Comparison of ENCODE assay signal across 9 mouse cellular contexts in the genomic region with DNA sequence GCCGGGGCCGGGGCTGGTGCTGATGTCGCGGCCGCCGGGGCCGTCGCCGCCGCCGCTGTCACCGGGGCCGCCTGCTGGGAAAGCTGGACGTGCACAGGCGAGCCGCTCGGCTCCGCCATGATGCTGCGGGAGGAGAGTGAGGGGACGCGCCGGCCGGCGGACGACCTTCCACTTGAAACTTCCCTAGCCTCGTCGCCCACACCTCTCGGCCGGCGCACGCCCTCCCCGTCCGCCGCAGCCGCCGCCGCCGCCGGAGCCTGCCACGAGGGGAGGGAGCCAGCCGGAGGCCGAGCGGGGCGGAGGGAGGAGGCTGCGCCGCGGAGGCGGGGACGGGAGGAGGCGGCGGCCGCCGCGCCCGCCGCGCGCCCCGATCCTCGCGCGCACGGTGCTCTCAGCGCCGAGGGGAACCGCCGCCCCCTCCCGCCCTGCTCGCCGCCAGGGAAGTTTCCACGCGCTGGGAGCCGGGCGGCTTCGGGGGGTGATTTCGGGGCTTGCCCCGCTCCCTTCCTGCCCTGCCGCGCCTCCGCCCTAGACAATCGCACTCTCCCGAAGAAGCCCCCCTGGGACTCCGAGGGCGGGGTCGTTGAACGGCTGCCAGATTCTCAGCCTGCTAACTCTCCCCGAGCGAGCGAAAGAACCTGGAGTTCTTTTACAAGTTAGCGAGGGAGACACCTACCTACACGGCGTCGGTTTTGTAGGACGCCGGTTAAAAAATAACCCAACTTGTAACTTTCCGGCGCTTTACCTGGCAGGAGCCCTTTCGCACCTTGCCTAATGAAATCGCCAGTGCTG. TPM values are rescaled to one million over a fixed set of nuclear protein-coding genes. Genes with fewer than 3 reads are reported as not detected.
DNase-seq lines count a peak whose midpoint lies in the region; ATAC-seq and TF ChIP-seq lines count a peak whose summit lies in the region.
"Had no signal": no experiment of that assay in that cellular context is flagged by ENCODE, and none has a peak within 500 bp of the region (broad histone marks: within the 10 kb centered on the region; RNA-seq: fewer than 3 reads in every experiment).

TSS of gene Stk39 (minus strand) at position 510 of the 792 bp plus-strand sequence.

- peak within 1 kb of the TSS; percentile 83 for H3K27ac ChIP-seq in embryonic facial prominence, embryonic 11.5 days (replicated peaks; ENCODE audit: low read depth, low read length)
- H3K27ac ChIP-seq in heart, adult 2 months = peak within 1 kb of the TSS; percentile 85
- H3K27ac ChIP-seq in limb, embryonic 12.5 days = peak within 1 kb of the TSS; percentile 91
- H3K27ac ChIP-seq in midbrain, embryonic 14.5 days (replicated peaks; ENCODE audit: low read depth, low read length) = peak within 1 kb of the TSS; percentile 93

- peak; percentile 86 for ATAC-seq in embryonic facial prominence, embryonic 11.5 days (replicated peaks; ENCODE audit: insufficient number of reproducible peaks, low FRiP score, low TSS enrichment, low read depth)
- ATAC-seq in limb, embryonic 12.5 days (ENCODE audit: insufficient number of reproducible peaks, insufficient read depth, low FRiP score, low TSS enrichment, low read depth) = peak; percentile 78
- peak; percentile 88 for ATAC-seq in midbrain, embryonic 14.5 days (ENCODE audit: low FRiP score, low TSS enrichment)

- H3K4me2 ChIP-seq in embryonic facial prominence, embryonic 11.5 days (ENCODE audit: low read depth, low read length) = peak within 1 kb of the TSS; percentile 90
- H3K4me2 ChIP-seq in limb, embryonic 12.5 days = peak within 1 kb of the TSS; percentile 90
- peak within 1 kb of the TSS; percentile 85 for H3K4me2 ChIP-seq in midbrain, embryonic 14.5 days (ENCODE audit: low read length)

- 0 out of 2 replicates have a peak, but pooled peaks have one; percentile 17 for TF ChIP-seq POLR2A in heart, adult 2 months (IDR thresholded peaks at IDR 0.05; ENCODE audit: insufficient read depth, low read depth, low read length)

- DNase-seq in right cerebral cortex, adult 2 months (ENCODE audit: low spot score in 2 of 2) = peak; percentile 52 to 59
- DNase-seq in right cerebral cortex, adult 18-20 months = no peak
- DNase-seq in embryonic facial prominence, embryonic 11.5 days (ENCODE audit: low spot score) = peak; percentile 86
- DNase-seq in heart, adult 2 months = peak; percentile 89 to 92
- DNase-seq in kidney, adult 18-20 months = peak; percentile 89
- DNase-seq in midbrain, embryonic 14.5 days = peak; percentile 93
- DNase-seq in spleen, postnatal 4 days (ENCODE audit: low spot score in 2 of 2) = peak; percentile 33 to 75

- intact Hi-C loops in heart, adult 2 months (cut with DNase I) = loop anchor here (5.0 kb wide), 1 partner anchor 110 kb away; no protein-coding TSS in a partner anchor

- WGBS in embryonic facial prominence, embryonic 11.5 days = under 1% methylated on average over 70 of the region's 99 CpGs
- under 1% methylated on average over 97 of the region's 99 CpGs for WGBS in heart, adult 2 months
- WGBS in limb, embryonic 12.5 days = under 1% methylated on average over 58 of the region's 99 CpGs
- WGBS in midbrain, embryonic 14.5 days = under 1% methylated on average over 94 of the region's 99 CpGs

- no peaks in the 10 kb centered on the region for H3K9me3 ChIP-seq in embryonic facial prominence, embryonic 11.5 days (replicated peaks; ENCODE audit: control insufficient read depth, low read length)
- no peaks in the 10 kb centered on the region for H3K9me3 ChIP-seq in limb, embryonic 12.5 days
- H3K9me3 ChIP-seq in midbrain, embryonic 14.5 days (ENCODE audit: control insufficient read depth, low read length) = no peaks in the 10 kb centered on the region

- H3K27me3 ChIP-seq in embryonic facial prominence, embryonic 11.5 days (ENCODE audit: control insufficient read depth, insufficient read depth, low read length) = no peaks in the 10 kb centered on the region
- H3K27me3 ChIP-seq in heart, adult 2 months (ENCODE audit: control insufficient read depth, insufficient read depth, low read length) = no peaks in the 10 kb centered on the region
- peaks cover 7% of the 10 kb centered on the region for H3K27me3 ChIP-seq in limb, embryonic 12.5 days
- H3K27me3 ChIP-seq in midbrain, embryonic 14.5 days (ENCODE audit: control insufficient read depth, insufficient read depth, low read length) = no peaks in the 10 kb centered on the region
- H3K27me3 ChIP-seq: CH12.LX had no signal

- H3K79me2 ChIP-seq in heart, adult 2 months (replicated peaks; ENCODE audit: control insufficient read depth, insufficient read depth, low read length) = no peaks in the 10 kb centered on the region

- peak within 1 kb of the TSS; percentile 90 for H3K9ac ChIP-seq in embryonic facial prominence, embryonic 11.5 days (replicated peaks; ENCODE audit: low read length)
- H3K9ac ChIP-seq in heart, adult 2 months (ENCODE audit: low read depth, low read length) = peak within 1 kb of the TSS; percentile 82
- peak within 1 kb of the TSS; percentile 92 for H3K9ac ChIP-seq in limb, embryonic 12.5 days (replicated peaks)
- peak within 1 kb of the TSS; percentile 92 for H3K9ac ChIP-seq in midbrain, embryonic 14.5 days (replicated peaks; ENCODE audit: low read length)

- no peaks in the 10 kb centered on the region for H3K36me3 ChIP-seq in embryonic facial prominence, embryonic 11.5 days (replicated peaks; ENCODE audit: control insufficient read depth, insufficient read depth, low read depth, low read length)
- peaks cover 4% of the 10 kb centered on the region; the same call in 1 of the 2 replicates for H3K36me3 ChIP-seq in heart, adult 2 months (ENCODE audit: control insufficient read depth, insufficient read depth, low read length)
- no peaks in the 10 kb centered on the region for H3K36me3 ChIP-seq in limb, embryonic 12.5 days
- H3K36me3 ChIP-seq in midbrain, embryonic 14.5 days (ENCODE audit: control insufficient read depth, insufficient read depth, low read length) = no peaks in the 10 kb centered on the region

- H3K4me1 ChIP-seq in embryonic facial prominence, embryonic 11.5 days (ENCODE audit: control insufficient read depth, insufficient read depth, low read length) = no peaks in the 10 kb centered on the region
- peaks cover 5% of the 10 kb centered on the region for H3K4me1 ChIP-seq in heart, adult 2 months (ENCODE audit: control insufficient read depth, insufficient read depth, low read length)
- H3K4me1 ChIP-seq in limb, embryonic 12.5 days (replicated peaks) = peaks cover 9% of the 10 kb centered on the region; the same call in 1 of the 2 replicates
- peaks cover 18% of the 10 kb centered on the region for H3K4me1 ChIP-seq in midbrain, embryonic 14.5 days (ENCODE audit: control insufficient read depth, insufficient read depth, low read length)

- H3K4me3 ChIP-seq in embryonic facial prominence, embryonic 11.5 days (ENCODE audit: low read depth, low read length) = peak within 1 kb of the TSS; percentile 93
- peak within 1 kb of the TSS; percentile 80 for H3K4me3 ChIP-seq in heart, adult 2 months
- H3K4me3 ChIP-seq in limb, embryonic 12.5 days (replicated peaks) = peak within 1 kb of the TSS; percentile 91
- peak within 1 kb of the TSS; percentile 84 for H3K4me3 ChIP-seq in midbrain, embryonic 14.5 days (replicated peaks; ENCODE audit: low read depth, low read length)

- TF ChIP-seq CTCF in heart, adult 2 months (IDR thresholded peaks at IDR 0.05) = 0 out of 2 replicates have a peak, but pooled peaks have one; percentile 3

- TF ChIP-seq EP300 in heart, adult 2 months (IDR thresholded peaks at IDR 0.05; ENCODE audit: insufficient read depth, low read depth, low read length) = no peak

RNA-seq across cellular contexts. Expression of gene Stk39, which starts in this region (rescaled TPM):
- polyA plus RNA-seq in embryonic facial prominence, embryonic 11.5 days (2014; fragmentation: Nextera tagmentation; extraction: Ambion mirVana) = 24.2 and 26.9 TPM in 2 replicates
- 10 to 100 TPM; 80.9 to 85.2 TPM for total RNA-seq in heart, adult 2 months (2021)
- polyA plus RNA-seq in heart, adult 2 months (2012; rRNA removed) = 26.4 and 34.2 TPM in 2 replicates
- 18.5 and 21.2 TPM in 2 replicates for polyA plus RNA-seq in limb, embryonic 12.5 days (2016; fragmentation: Nextera tagmentation; extraction: Ambion mirVana)
- 29.3 and 39.0 TPM in 2 replicates for polyA plus RNA-seq in midbrain, embryonic 14.5 days (2014; fragmentation: Nextera tagmentation; extraction: Ambion mirVana)
- total RNA-seq: CH12.LX had no signal
